Mouse (Mus musculus): ENCODE measurements at regions not wholly inside any gene's neighbourhood (a gene's known extent, or its start where the extent isn't known, plus 50 kb on each side); places are given as distances from the start of the nearest gene placed in this dataset.

GRCm38 (mm10) chr17:13572204-13572833 lies 188.0 kb upstream of the Afdn start:
- Histone ChIP-seq H3K4me1 (replicated peaks; ENCODE audit: control insufficient read depth, insufficient read depth, low read length) (no peaks in the 10 kb centered on the region; the same call in 1 of the 2 replicates), H3K4me2 (ENCODE audit: low read depth, low read length, severe bottlenecking) (no peak overlapping the region), H3K36me3 (ENCODE audit: control insufficient read depth, insufficient read depth, low read length) (no peaks in the 10 kb centered on the region), H3K27ac (ENCODE audit: low read depth, low read length) (no peak overlapping the region), H3K4me3 (ENCODE audit: low read depth, low read length) (no peak overlapping the region), H3K9ac (ENCODE audit: low read length) (no peak overlapping the region), H3K9me3 (ENCODE audit: control insufficient read depth, low read length) (no peaks in the 10 kb centered on the region), H3K27me3 (ENCODE audit: control insufficient read depth, insufficient read depth, low read length) (no peaks in the 10 kb centered on the region)
- WGBS = 69% methylated on average over 8 of the region's 8 CpGs
- ATAC-seq (replicated peaks; ENCODE audit: low FRiP score) = no peak
- DNase-seq (ENCODE audit: low spot score) = peak; percentile 32

- H3K27ac ChIP-seq (ENCODE audit: low read depth, low read length) = no peak overlapping the region
- no peaks in the 10 kb centered on the region for H3K9me3 ChIP-seq (ENCODE audit: control insufficient read depth, low read length)
- DNase-seq (ENCODE audit: low spot score) = peak; percentile 46
- H3K27me3 ChIP-seq (ENCODE audit: control insufficient read depth, insufficient read depth, low read length) = no peaks in the 10 kb centered on the region
- H3K36me3 ChIP-seq (ENCODE audit: control insufficient read depth, insufficient read depth, low read length) = no peaks in the 10 kb centered on the region
- H3K4me3 ChIP-seq (ENCODE audit: low read depth, low read length) = no peak overlapping the region
- 81% methylated on average over 9 of the region's 9 CpGs for WGBS
- H3K9ac ChIP-seq (ENCODE audit: low read length) = no peak overlapping the region
- no peak for ATAC-seq (replicated peaks; ENCODE audit: low FRiP score)
- no peaks in the 10 kb centered on the region; the same call in 1 of the 2 replicates for H3K4me1 ChIP-seq (replicated peaks; ENCODE audit: control insufficient read depth, insufficient read depth, low read length)
- H3K4me2 ChIP-seq (ENCODE audit: low read depth, low read length, severe bottlenecking) = no peak overlapping the region
Measured at GRCm38 (mm10) chr17:13573036-13573435, 187.3 kb upstream of the Afdn start.

- no peaks in the 10 kb centered on the region for H3K9me3 ChIP-seq (ENCODE audit: control insufficient read depth, low read length)
- H3K9ac ChIP-seq (ENCODE audit: low read length) = no peak overlapping the region
- no peak overlapping the region for H3K4me2 ChIP-seq (ENCODE audit: low read depth, low read length, severe bottlenecking)
- H3K27ac ChIP-seq (ENCODE audit: low read depth, low read length) = peak overlapping the region; percentile 19; the same call in 1 of the 2 replicates
- peak; percentile 23 for DNase-seq (ENCODE audit: low spot score)
- no peaks in the 10 kb centered on the region for H3K27me3 ChIP-seq (ENCODE audit: control insufficient read depth, insufficient read depth, low read length)
- no peak overlapping the region for H3K4me3 ChIP-seq (ENCODE audit: low read depth, low read length)
- H3K36me3 ChIP-seq (ENCODE audit: control insufficient read depth, insufficient read depth, low read length) = no peaks in the 10 kb centered on the region
- WGBS = 71% methylated on average over 1 of the region's 1 CpGs
- H3K4me1 ChIP-seq (replicated peaks; ENCODE audit: control insufficient read depth, insufficient read depth, low read length) = no peaks in the 10 kb centered on the region; the same call in 1 of the 2 replicates
- no peak for ATAC-seq (replicated peaks; ENCODE audit: low FRiP score)
Measured at GRCm38 (mm10) chr17:13574122-13574521, 186.2 kb upstream of the Afdn start.

- H3K27ac ChIP-seq (ENCODE audit: low read depth, low read length) = peak overlapping the region; percentile 19; the same call in 1 of the 2 replicates
- H3K9me3 ChIP-seq (ENCODE audit: control insufficient read depth, low read length) = no peaks in the 10 kb centered on the region
- WGBS = 73% methylated on average over 13 of the region's 13 CpGs
- ATAC-seq (replicated peaks; ENCODE audit: low FRiP score) = peak; percentile 60; the same call in 1 of the 2 replicates
- no peaks in the 10 kb centered on the region; the same call in 1 of the 2 replicates for H3K4me1 ChIP-seq (replicated peaks; ENCODE audit: control insufficient read depth, insufficient read depth, low read length)
- DNase-seq (ENCODE audit: low spot score) = peak; percentile 46
- H3K4me2 ChIP-seq (ENCODE audit: low read depth, low read length, severe bottlenecking) = no peak overlapping the region
- no peaks in the 10 kb centered on the region for H3K27me3 ChIP-seq (ENCODE audit: control insufficient read depth, insufficient read depth, low read length)
- no peak overlapping the region for H3K4me3 ChIP-seq (ENCODE audit: low read depth, low read length)
- H3K36me3 ChIP-seq (ENCODE audit: control insufficient read depth, insufficient read depth, low read length) = no peaks in the 10 kb centered on the region
- no peak overlapping the region for H3K9ac ChIP-seq (ENCODE audit: low read length)
Measured at GRCm38 (mm10) chr17:13574682-13575444, 185.5 kb upstream of the Afdn start.

- WGBS = 66% methylated on average over 3 of the region's 3 CpGs
- DNase-seq (ENCODE audit: low spot score) = peak; percentile 29
- H3K27ac ChIP-seq (ENCODE audit: low read depth, low read length) = no peak overlapping the region
Measured at GRCm38 (mm10) chr17:13577798-13578197, 182.5 kb upstream of the Afdn start.

GRCm38 (mm10) chr17:13581214-13581920 lies 179.0 kb upstream of the Afdn start:
- no peaks in the 10 kb centered on the region for H3K9me3 ChIP-seq (ENCODE audit: control insufficient read depth, low read length)
- no peaks in the 10 kb centered on the region for H3K27me3 ChIP-seq (ENCODE audit: control insufficient read depth, insufficient read depth, low read length)
- H3K27ac ChIP-seq (ENCODE audit: low read depth, low read length) = no peak overlapping the region
- DNase-seq (ENCODE audit: low spot score) (peak; percentile 33), ATAC-seq (replicated peaks; ENCODE audit: low FRiP score) (no peak)
- no peaks in the 10 kb centered on the region for H3K36me3 ChIP-seq (ENCODE audit: control insufficient read depth, insufficient read depth, low read length)
- H3K4me1 ChIP-seq (replicated peaks; ENCODE audit: control insufficient read depth, insufficient read depth, low read length) = no peaks in the 10 kb centered on the region
- 75% methylated on average over 5 of the region's 5 CpGs for WGBS
- H3K9ac ChIP-seq (ENCODE audit: low read length) = no peak overlapping the region
- no peak overlapping the region for H3K4me2 ChIP-seq (ENCODE audit: low read depth, low read length, severe bottlenecking)
- no peak overlapping the region for H3K4me3 ChIP-seq (ENCODE audit: low read depth, low read length)

More at GRCm38 (mm10) chr17:13577798-13578197, 182.5 kb upstream of the Afdn start:
- no peaks in the 10 kb centered on the region for H3K36me3 ChIP-seq (ENCODE audit: control insufficient read depth, insufficient read depth, low read length)
- H3K9me3 ChIP-seq (ENCODE audit: control insufficient read depth, low read length) = no peaks in the 10 kb centered on the region
- no peak for ATAC-seq (replicated peaks; ENCODE audit: low FRiP score)
- H3K4me3 ChIP-seq (ENCODE audit: low read depth, low read length) = no peak overlapping the region
- no peaks in the 10 kb centered on the region; the same call in 1 of the 2 replicates for H3K4me1 ChIP-seq (replicated peaks; ENCODE audit: control insufficient read depth, insufficient read depth, low read length)
- H3K9ac ChIP-seq (ENCODE audit: low read length) = no peak overlapping the region
- no peaks in the 10 kb centered on the region for H3K27me3 ChIP-seq (ENCODE audit: control insufficient read depth, insufficient read depth, low read length)
- H3K4me2 ChIP-seq (ENCODE audit: low read depth, low read length, severe bottlenecking) = no peak overlapping the region

- no peak overlapping the region for H3K4me3 ChIP-seq (ENCODE audit: low read depth, low read length)
- WGBS = 83% methylated on average over 6 of the region's 6 CpGs
- ATAC-seq (replicated peaks; ENCODE audit: low FRiP score) = peak; percentile 66; the same call in 1 of the 2 replicates
- no peaks in the 10 kb centered on the region for H3K27me3 ChIP-seq (ENCODE audit: control insufficient read depth, insufficient read depth, low read length)
- H3K36me3 ChIP-seq (ENCODE audit: control insufficient read depth, insufficient read depth, low read length) = no peaks in the 10 kb centered on the region
- H3K27ac ChIP-seq (ENCODE audit: low read depth, low read length) = no peak overlapping the region
- no peaks in the 10 kb centered on the region for H3K4me1 ChIP-seq (replicated peaks; ENCODE audit: control insufficient read depth, insufficient read depth, low read length)
- no peaks in the 10 kb centered on the region for H3K9me3 ChIP-seq (ENCODE audit: control insufficient read depth, low read length)
- H3K4me2 ChIP-seq (ENCODE audit: low read depth, low read length, severe bottlenecking) = no peak overlapping the region
- peak; percentile 42 for DNase-seq (ENCODE audit: low spot score)
- no peak overlapping the region for H3K9ac ChIP-seq (ENCODE audit: low read length)
Measured at GRCm38 (mm10) chr17:13581995-13582588, 178.2 kb upstream of the Afdn start.

GRCm38 (mm10) chr17:13583475-13584233 lies 176.7 kb upstream of the Afdn start:
- ATAC-seq (replicated peaks; ENCODE audit: low FRiP score) (peak; percentile 77; the same call in 1 of the 2 replicates), DNase-seq (ENCODE audit: low spot score) (peak; percentile 64)
- no peak overlapping the region for H3K4me2 ChIP-seq (ENCODE audit: low read depth, low read length, severe bottlenecking)
- no peak overlapping the region for H3K9ac ChIP-seq (ENCODE audit: low read length)
- no peaks in the 10 kb centered on the region for H3K27me3 ChIP-seq (ENCODE audit: control insufficient read depth, insufficient read depth, low read length)
- no peaks in the 10 kb centered on the region for H3K4me1 ChIP-seq (replicated peaks; ENCODE audit: control insufficient read depth, insufficient read depth, low read length)
- no peaks in the 10 kb centered on the region for H3K36me3 ChIP-seq (ENCODE audit: control insufficient read depth, insufficient read depth, low read length)
- H3K27ac ChIP-seq (ENCODE audit: low read depth, low read length) = no peak overlapping the region
- WGBS = 62% methylated on average over 9 of the region's 9 CpGs
- H3K9me3 ChIP-seq (ENCODE audit: control insufficient read depth, low read length) = no peaks in the 10 kb centered on the region
- H3K4me3 ChIP-seq (ENCODE audit: low read depth, low read length) = no peak overlapping the region
